Mouse (Mus musculus) thymus, adult 2 months (tissue): ENCODE measurements around the gene Lsm11. TPM values are rescaled to one million over a fixed set of nuclear protein-coding genes. Genes with fewer than 3 reads are reported as not detected.
"Not testable (repeated sequence)": the region's sequence is repeated elsewhere in the genome, so short reads cannot be mapped to it uniquely, and the experiment has no call there.

Source experiments
- DNase-seq: peaks from one replicate; pipeline ENCODE4 v3.0.0; 2021
- H3K27ac ChIP-seq: fragments of 200-500 bp; 2 replicates; pipeline ENCODE4 v1.5.1; 2012; ENCODE audit warnings: low read length, control low read depth; ENCODE audit not compliant: control insufficient read depth, insufficient read depth
- H3K27me3 ChIP-seq: fragments of 200-500 bp; 2 replicates; pipeline ENCODE4 v1.6.1; 2012; ENCODE audit warnings: mild to moderate bottlenecking, low read length, moderate library complexity, mixed read lengths; ENCODE audit not compliant: control insufficient read depth, insufficient read depth
- H3K36me3 ChIP-seq: fragments of 200-500 bp; 2 replicates; pipeline ENCODE4 v1.6.1; 2012; ENCODE audit warnings: mild to moderate bottlenecking, low read length, moderate library complexity; ENCODE audit not compliant: control insufficient read depth, insufficient read depth
- H3K4me1 ChIP-seq: fragments of 200-500 bp; replicated peaks from 2 replicates; pipeline ENCODE4 v1.6.1; 2012; ENCODE audit warnings: low read length; ENCODE audit not compliant: control insufficient read depth, insufficient read depth
- H3K4me3 ChIP-seq: fragments of 200-500 bp; 2 replicates; pipeline ENCODE4 v1.5.1; 2012; ENCODE audit warnings: mild to moderate bottlenecking, low read length, control low read depth, moderate library complexity; ENCODE audit not compliant: control insufficient read depth, insufficient read depth
- CTCF ChIP-seq: fragments of 200-500 bp; IDR thresholded peaks from 2 replicates; pipeline ENCODE4 v1.5.1; 2012; ENCODE audit warnings: mild to moderate bottlenecking, control low read depth, low read length, moderate library complexity, borderline replicate concordance; ENCODE audit not compliant: control insufficient read depth, poor library complexity, insufficient read depth; ENCODE audit errors: extremely low read depth
- POLR2A ChIP-seq: fragments of 200-500 bp; IDR thresholded peaks from 2 replicates; pipeline ENCODE4 v1.6.1; 2012; ENCODE audit warnings: mild to moderate bottlenecking, low read length, control low read depth, moderate library complexity; ENCODE audit not compliant: control insufficient read depth, poor library complexity, insufficient read depth; ENCODE audit errors: extremely low read depth
- WGBS: fragments of 180-500 bp; shearing (Covaris S2); methylation state at CpG from one replicate; pipeline ENCODE4 v1.1.7; 2018; 5-methylcytosine and 5-hydroxymethylcytosine counted together
- polyA plus RNA-seq: library from polyadenylated mRNA; depleted of rRNA; stranded (reverse); fragments of >200 nt; gene quantifications from 2 replicates; pipeline ENCODE4 v1.2.3, GENCODE M21; 2012

Lsm11 gene
- polyA plus RNA-seq, 1 experiment: 11.4 TPM

DNA sequence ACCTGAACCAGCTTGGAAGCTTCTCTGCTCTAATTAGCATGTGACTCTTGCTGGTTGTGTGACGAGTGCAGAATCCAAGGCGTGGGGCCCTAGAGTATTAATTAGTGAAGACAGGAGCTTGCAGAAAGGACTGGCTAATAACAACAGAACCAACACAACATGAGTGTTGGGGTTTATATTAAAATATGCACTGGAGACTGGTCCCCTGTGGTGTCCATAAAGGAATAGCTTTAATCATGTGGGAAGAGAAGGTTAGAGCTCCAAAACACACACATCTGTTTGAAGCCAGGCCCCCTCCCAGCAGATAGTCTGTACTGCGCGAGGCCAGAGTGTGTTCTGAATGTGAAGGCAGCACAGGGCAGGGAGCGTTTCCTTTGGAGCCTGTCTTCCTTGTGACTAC lies 58.1 kb downstream of the Lsm11 start:
- WGBS: 98% methylated on average over 5 of the region's 5 CpGs
- Histone ChIP-seq H3K27ac (no peak overlapping the region), H3K4me1 (peaks cover 4% of the 10 kb centered on the region), H3K27me3 (no peaks in the 10 kb centered on the region), H3K36me3 (peaks cover 43% of the 10 kb centered on the region), H3K4me3 (no peak overlapping the region)
- TF ChIP-seq CTCF (no peak), POLR2A (no peak)
- DNase-seq: no peak

DNA sequence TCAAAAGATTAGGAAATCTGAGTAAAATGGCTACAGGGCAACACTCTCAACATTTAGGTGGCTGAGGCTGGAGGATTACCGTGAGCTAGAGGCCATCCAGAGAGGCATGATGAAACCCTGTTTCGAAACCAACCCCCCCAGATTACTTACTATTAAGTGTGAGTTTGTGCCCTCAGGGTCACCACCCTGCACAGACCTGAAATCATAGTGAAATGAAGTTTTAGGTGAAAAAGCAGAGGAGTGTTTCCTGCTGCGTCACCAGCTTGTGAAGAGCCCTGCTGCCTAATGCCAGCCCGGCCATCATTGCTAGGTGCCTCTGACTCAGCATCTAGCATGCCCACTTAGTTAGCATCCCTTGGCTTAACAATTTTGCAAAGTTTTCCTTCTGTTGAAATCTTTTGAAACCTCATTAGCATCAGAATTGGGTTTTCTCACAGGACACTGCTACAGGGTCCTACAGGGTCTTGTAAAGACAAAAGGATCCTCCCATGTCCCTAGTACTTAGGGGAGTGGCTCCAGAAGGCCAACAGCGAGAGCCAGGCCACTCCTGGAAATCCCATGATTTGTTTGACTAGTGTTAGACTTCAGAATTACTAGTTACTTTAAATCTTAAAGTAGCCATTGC lies 59.0 kb downstream of the Lsm11 start:
- TF ChIP-seq POLR2A: no peak
- no peak for TF ChIP-seq CTCF
- WGBS: 98% methylated on average over 5 of the region's 5 CpGs
- peaks cover 34% of the 10 kb centered on the region for H3K36me3 ChIP-seq

DNA sequence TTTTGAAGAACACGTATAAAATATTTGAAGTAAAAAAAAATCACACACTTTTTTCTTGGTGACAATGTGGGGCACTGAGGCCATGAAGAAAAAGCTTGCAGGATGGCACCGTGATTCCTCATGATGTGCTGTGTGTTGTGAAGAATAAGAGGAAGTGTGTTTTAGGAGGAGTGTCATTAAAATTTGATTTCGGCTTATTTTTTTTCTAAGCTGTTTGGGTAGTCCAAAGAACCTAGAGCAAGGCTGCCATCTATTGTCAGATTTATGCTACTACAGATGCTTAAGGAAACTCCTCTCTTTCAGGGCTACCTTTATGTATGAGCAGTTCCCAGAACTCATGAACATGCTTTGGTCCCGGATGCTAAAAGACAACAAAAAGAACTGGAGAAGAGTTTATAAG lies 60.7 kb downstream of the Lsm11 start:
- Histone ChIP-seq H3K27me3 (no peaks in the 10 kb centered on the region), H3K4me1 (no peaks in the 10 kb centered on the region), H3K4me3 (no peak overlapping the region), H3K36me3 (peaks cover 29% of the 10 kb centered on the region), H3K27ac (no peak overlapping the region)
- no peak for TF ChIP-seq CTCF
- no peak for TF ChIP-seq POLR2A
- DNase-seq: no peak
- WGBS: 45% methylated on average over 4 of the region's 4 CpGs

More for the DNA sequence above, 59.0 kb downstream of the Lsm11 start:
- H3K27me3 ChIP-seq: no peaks in the 10 kb centered on the region
- DNase-seq: no peak
- no peak overlapping the region for H3K4me3 ChIP-seq
- H3K27ac ChIP-seq: no peak overlapping the region
- peaks cover 4% of the 10 kb centered on the region for H3K4me1 ChIP-seq

DNA sequence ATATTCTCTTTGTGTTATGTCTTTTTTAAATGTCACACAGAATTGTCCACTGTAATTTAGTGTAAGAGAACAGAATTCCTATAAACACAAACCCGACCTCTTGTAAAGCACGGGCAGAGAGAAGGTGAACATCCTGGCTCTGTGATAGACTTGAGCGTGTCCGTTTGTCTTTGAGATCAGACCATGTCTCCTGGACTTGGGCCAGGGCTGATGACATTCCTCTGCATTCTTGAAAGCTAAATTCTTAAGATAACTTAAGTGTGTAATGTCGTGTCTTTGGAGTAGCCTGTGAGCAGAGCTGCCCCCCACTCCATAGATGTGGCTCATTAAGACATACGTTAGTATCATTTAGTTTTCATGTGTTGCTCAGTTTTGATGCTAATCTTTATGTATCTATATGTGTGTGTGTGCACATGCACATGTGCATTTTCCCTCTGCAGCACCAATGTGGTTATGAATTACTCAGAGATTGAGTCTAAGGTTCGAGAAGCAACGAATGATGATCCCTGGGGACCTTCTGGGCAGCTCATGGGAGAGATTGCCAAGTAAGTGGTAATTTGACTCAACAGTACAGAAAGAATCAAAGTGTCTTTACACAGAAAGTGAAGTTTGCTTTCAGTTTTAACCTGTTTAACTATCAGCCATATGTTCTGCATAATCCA lies 61.3 kb downstream of the Lsm11 start:
- H3K36me3 ChIP-seq: peaks cover 26% of the 10 kb centered on the region
- no peak for DNase-seq
- no peak for TF ChIP-seq POLR2A
- TF ChIP-seq CTCF: no peak
- no peak overlapping the region for H3K27ac ChIP-seq
- no peaks in the 10 kb centered on the region for H3K27me3 ChIP-seq
- 80% methylated on average over 8 of the region's 8 CpGs for whole genome bisulfite sequencing
- no peaks in the 10 kb centered on the region for H3K4me1 ChIP-seq
- H3K4me3 ChIP-seq: no peak overlapping the region

DNA sequence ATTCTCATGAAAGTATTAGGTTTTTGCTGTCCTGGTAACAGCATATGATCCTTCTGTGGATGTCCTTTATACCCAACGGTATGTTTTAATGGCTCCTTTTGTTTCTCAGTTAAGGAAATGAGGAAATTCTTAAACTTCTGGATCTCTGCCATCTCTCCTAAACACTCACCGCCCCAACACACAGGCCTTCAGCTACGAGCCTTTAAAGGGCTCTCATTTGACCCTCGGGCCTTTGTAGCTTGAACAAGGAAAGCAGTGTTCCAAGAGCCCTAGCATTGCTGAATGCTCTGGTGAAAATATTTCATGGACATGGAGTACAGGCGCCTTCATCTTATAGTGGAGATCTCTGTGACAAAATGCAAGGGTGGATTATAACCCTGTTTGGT lies 63.1 kb downstream of the Lsm11 start:
- TF ChIP-seq POLR2A (no peak), CTCF (no peak)
- no peak overlapping the region for H3K27ac ChIP-seq
- WGBS: 71% methylated on average over 5 of the region's 5 CpGs
- DNase-seq: no peak
- peaks cover 12% of the 10 kb centered on the region; the same call in 1 of the 2 replicates for H3K36me3 ChIP-seq
- no peak overlapping the region for H3K4me3 ChIP-seq
- no peaks in the 10 kb centered on the region for H3K27me3 ChIP-seq
- H3K4me1 ChIP-seq: no peaks in the 10 kb centered on the region

DNA sequence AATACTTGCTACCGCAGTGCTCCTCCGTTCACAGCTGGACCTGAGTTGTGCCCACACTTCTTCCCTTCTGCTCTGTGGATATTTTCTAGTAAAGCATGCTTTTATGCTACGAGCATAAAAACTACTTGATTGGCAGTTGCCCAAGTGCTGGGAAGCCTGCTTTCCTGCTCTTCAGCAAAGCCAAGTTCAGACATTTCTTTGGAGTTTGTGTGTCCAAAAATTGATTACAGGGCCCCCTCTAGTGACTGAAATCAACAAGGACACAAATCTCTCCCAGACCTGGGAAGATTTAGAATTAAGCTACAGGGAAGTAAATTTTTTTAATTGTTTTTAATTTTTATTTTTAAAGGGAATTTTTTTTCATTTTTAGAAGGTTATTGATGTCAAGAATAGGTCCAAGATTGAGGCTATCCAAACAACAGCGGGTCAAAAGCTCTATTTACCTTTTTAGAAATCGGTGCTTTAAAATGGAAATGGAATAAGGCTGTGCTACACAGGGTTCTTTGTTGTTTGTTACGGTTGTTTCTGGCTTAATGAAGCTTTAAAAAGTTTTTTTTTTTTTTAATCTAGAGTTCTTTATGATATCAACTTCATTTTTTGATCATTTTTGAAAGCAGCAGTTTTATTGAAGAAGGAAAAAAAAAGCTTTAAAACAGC lies 63.6 kb downstream of the Lsm11 start:
- no peaks in the 10 kb centered on the region for H3K4me1 ChIP-seq
- no peak overlapping the region for H3K4me3 ChIP-seq
- H3K36me3 ChIP-seq: peaks cover 12% of the 10 kb centered on the region; the same call in 1 of the 2 replicates
- H3K27me3 ChIP-seq: no peaks in the 10 kb centered on the region
- WGBS: 85% methylated on average over 6 of the region's 6 CpGs
- peak; percentile 33 for DNase-seq
- TF ChIP-seq CTCF (no peak), POLR2A (no peak)
- H3K27ac ChIP-seq: no peak overlapping the region

DNA sequence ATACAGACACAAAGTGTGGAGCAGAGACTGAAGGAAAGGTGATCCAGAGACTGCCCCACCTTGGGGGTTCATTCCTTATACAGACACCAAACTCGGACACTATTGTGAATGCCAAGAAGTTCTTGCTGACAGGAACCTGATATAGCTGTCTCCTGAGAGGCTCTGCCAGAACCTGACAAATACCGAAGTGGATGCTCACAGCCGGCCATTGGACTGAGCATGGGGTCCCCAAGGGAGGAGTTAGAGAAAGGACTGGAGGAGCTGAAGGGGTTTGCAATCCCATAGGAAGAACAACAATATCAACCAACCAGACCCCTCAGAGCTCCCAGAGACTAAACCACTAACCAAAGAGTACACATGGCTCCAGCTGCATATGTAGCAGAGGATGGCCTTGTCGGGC lies 65.4 kb downstream of the Lsm11 start:
- not testable (repeated sequence) for H3K27me3 ChIP-seq, DNase-seq, H3K4me3 ChIP-seq, H3K36me3 ChIP-seq, H3K27ac ChIP-seq
- 94% methylated on average over 4 of the region's 4 CpGs for WGBS
- peaks cover 13% of the 10 kb centered on the region for H3K4me1 ChIP-seq
